Mouse (Mus musculus): ENCODE results near the gene Olfr569. TPM values are rescaled to one million over a fixed set of nuclear protein-coding genes. Genes with fewer than 3 reads are reported as not detected.
A peak's percentile ranks its signal among the peaks of the same experiment; 100 is the strongest.

Gene Olfr569
- polyA plus RNA-seq (2014; fragmentation: Nextera tagmentation; extraction: Ambion mirVana): not detected in 2 replicates

DNA sequence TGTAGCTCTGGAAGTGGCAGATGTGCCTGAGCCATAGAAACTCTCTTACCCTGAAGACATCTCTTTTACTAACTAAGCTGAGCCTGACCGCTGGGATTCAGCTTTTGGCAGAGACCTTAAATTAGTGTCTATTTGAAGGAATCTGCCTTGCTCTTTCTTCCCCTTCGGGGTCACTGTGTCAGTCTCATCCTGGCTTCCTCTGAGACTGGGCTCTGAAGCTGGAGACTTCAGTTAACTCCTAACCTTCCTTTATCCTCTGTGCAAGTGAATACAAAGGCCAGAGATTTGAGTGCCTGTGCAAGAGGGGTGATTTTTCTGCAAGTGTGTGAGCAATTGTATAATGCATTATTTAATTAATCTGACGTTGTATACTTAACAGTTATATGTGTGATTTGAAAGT lies at the start of gene Olfr569:
TSS of gene Olfr569 (minus strand) at position 101 of the 400 bp plus-strand sequence.
- no peaks in the 10 kb centered on the region for H3K27me3 ChIP-seq (replicated peaks; ENCODE audit: control insufficient read depth, insufficient read depth, low read length)
- 53% methylated on average over 3 of the region's 3 CpGs for WGBS
- ATAC-seq (replicated peaks; ENCODE audit: low FRiP score): no peak

DNA sequence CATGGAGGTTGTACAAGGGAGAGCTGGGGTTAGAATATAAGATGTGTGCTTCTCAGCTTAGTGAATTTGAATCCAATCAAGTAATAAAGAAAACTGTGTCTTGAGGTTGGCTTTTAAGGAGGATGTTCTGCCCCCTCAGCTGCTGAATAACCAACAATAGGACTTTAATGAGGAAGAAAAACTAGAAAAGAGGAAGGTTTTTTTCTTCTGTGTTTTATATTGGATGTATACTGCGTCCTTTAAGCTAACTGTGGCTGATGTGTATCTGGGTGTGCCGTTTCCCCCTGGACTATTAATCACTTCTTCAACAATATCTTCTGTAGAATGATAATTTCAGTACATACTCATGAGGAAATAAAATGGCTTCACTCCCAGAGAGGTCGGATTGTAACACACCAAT lies 36.4 kb upstream of the Olfr569 start:
- no peaks in the 10 kb centered on the region for H3K9me3 ChIP-seq (ENCODE audit: control insufficient read depth, low read length)
- H3K4me2 ChIP-seq: no peak overlapping the region
- WGBS: 55% methylated on average over 3 of the region's 3 CpGs
- DNase-seq (ENCODE audit: low spot score) (no peak), ATAC-seq (replicated peaks; ENCODE audit: low FRiP score) (no peak)
- H3K36me3 ChIP-seq (ENCODE audit: control insufficient read depth, insufficient read depth, low read length): no peaks in the 10 kb centered on the region
- no peak overlapping the region for H3K4me3 ChIP-seq (ENCODE audit: low read depth, low read length)
- no peaks in the 10 kb centered on the region for H3K4me1 ChIP-seq (replicated peaks; ENCODE audit: control insufficient read depth, insufficient read depth, low read length)
- H3K27ac ChIP-seq (ENCODE audit: low read depth, low read length): no peak overlapping the region
- no peaks in the 10 kb centered on the region for H3K27me3 ChIP-seq (replicated peaks; ENCODE audit: control insufficient read depth, insufficient read depth, low read length)
- no peak overlapping the region for H3K9ac ChIP-seq (ENCODE audit: low read depth, low read length)

More for the DNA sequence above, at the start of gene Olfr569:
- Histone ChIP-seq H3K9ac (ENCODE audit: low read depth, low read length) (no peak within 1 kb of the TSS), H3K4me3 (ENCODE audit: low read depth, low read length) (no peak within 1 kb of the TSS), H3K4me1 (replicated peaks; ENCODE audit: control insufficient read depth, insufficient read depth, low read length) (no peaks in the 10 kb centered on the region), H3K36me3 (ENCODE audit: control insufficient read depth, insufficient read depth, low read length) (no peaks in the 10 kb centered on the region), H3K27ac (ENCODE audit: low read depth, low read length) (no peak within 1 kb of the TSS), H3K4me2 (no peak within 1 kb of the TSS), H3K9me3 (ENCODE audit: control insufficient read depth, low read length) (no peaks in the 10 kb centered on the region)
- DNase-seq (ENCODE audit: low spot score): no peak

DNA sequence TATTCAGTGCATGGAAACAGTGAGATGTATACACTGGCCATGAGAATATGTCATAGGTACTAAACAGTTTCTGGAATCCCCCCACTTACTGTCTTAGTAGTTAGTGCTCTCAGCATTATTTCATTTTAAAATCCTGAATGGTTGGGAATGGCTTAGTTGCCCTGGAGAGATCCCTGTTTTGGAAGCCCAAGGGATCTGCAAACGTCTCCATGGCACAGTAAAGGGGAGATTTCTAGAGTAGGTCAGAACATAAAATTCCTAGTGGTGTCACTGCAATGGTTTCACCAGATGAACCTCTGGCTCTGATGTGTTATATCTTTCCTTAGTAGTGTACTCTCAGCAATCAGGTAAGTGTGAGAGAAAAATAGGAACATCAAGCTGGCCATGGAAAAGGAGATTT lies 33.4 kb upstream of the Olfr569 start, which contains the start of gene Olfr572:
TSS of gene Olfr572 (plus strand) at position 301 of the 400 bp plus-strand sequence.
- H3K36me3 ChIP-seq (ENCODE audit: control insufficient read depth, insufficient read depth, low read length): no peaks in the 10 kb centered on the region
- no peak within 1 kb of the TSS for H3K27ac ChIP-seq (ENCODE audit: low read depth, low read length)
- H3K4me3 ChIP-seq (ENCODE audit: low read depth, low read length): no peak within 1 kb of the TSS
- 58% methylated on average over 1 of the region's 1 CpGs for WGBS
- no peaks in the 10 kb centered on the region for H3K27me3 ChIP-seq (replicated peaks; ENCODE audit: control insufficient read depth, insufficient read depth, low read length)
- H3K4me1 ChIP-seq (replicated peaks; ENCODE audit: control insufficient read depth, insufficient read depth, low read length): no peaks in the 10 kb centered on the region
- no peak for DNase-seq (ENCODE audit: low spot score)
- no peak for ATAC-seq (replicated peaks; ENCODE audit: low FRiP score)
- H3K9me3 ChIP-seq (ENCODE audit: control insufficient read depth, low read length): no peaks in the 10 kb centered on the region
- H3K9ac ChIP-seq (ENCODE audit: low read depth, low read length): no peak within 1 kb of the TSS
- no peak within 1 kb of the TSS for H3K4me2 ChIP-seq

DNA sequence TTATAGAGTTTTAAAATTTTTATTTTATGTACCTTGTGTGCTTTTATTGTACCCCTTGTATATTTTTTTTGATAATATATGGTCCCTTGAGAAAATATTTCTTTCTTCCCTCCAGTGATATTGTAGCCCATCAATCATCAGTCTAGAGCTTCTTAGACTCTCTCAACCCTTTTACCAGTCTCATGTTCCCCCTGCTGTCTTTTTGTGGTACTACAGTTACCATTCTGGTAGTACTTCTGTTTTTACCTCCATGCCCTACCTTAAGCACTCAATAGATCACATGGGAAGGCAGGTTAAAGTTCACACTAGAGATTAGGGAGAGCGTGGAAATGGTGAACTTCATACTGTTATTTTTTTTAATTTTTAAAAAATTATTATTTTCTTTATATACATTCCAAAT lies 28.9 kb upstream of the Olfr569 start:
- Histone ChIP-seq H3K9me3 (ENCODE audit: control insufficient read depth, low read length) (no peaks in the 10 kb centered on the region), H3K4me2 (no peak overlapping the region), H3K36me3 (ENCODE audit: control insufficient read depth, insufficient read depth, low read length) (no peaks in the 10 kb centered on the region), H3K9ac (ENCODE audit: low read depth, low read length) (no peak overlapping the region), H3K4me1 (replicated peaks; ENCODE audit: control insufficient read depth, insufficient read depth, low read length) (no peaks in the 10 kb centered on the region), H3K27me3 (replicated peaks; ENCODE audit: control insufficient read depth, insufficient read depth, low read length) (no peaks in the 10 kb centered on the region), H3K4me3 (ENCODE audit: low read depth, low read length) (no peak overlapping the region), H3K27ac (ENCODE audit: low read depth, low read length) (no peak overlapping the region)
- peak; percentile 69 for ATAC-seq (replicated peaks; ENCODE audit: low FRiP score)
- WGBS: 13% methylated on average over 1 of the region's 1 CpGs
- DNase-seq (ENCODE audit: low spot score): no peak

DNA sequence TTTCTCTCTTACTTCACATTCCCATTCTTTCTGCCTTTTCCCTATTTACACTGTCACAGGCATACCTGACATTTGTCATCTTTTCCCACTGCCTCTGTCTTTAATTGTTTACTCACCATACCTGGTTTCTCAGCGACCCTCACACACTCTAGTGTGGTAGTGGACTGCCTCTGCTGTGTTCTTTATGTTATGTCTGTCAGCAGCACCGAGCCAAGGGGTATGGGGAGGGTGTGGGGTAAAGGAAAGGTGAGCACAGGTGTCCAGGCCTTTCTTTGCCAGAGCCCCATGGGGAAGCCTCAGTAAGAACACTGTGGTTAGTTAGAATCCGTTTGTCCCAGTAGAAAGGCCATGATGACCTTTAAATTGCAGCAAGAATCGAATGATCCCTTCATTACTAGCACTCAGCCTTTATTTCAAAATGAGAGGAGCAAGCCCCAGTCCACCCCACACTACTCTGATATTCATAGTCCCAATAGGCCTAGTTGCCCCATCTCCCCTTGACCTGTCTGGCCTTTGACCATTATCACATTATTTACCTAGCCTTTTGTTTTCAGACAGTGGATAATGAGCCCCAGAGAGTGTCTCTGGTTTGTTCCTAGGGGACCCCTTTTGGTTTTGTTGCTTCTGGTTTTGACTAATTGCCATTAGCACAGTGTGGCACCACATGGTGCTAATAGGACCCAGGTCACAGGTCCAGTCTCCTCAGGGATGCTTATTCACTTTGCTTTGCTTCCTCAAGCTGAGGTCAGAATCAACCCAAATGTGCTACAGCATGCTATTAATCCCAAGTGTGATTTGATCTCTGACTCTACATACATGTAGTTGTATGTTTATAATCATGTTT lies 26.6 kb upstream of the Olfr569 start, which contains the start of gene Olfr571:
TSS of gene Olfr571 (minus strand) at position 505 of the 844 bp plus-strand sequence.
- Histone ChIP-seq H3K27me3 (replicated peaks; ENCODE audit: control insufficient read depth, insufficient read depth, low read length) (no peaks in the 10 kb centered on the region), H3K4me1 (replicated peaks; ENCODE audit: control insufficient read depth, insufficient read depth, low read length) (no peaks in the 10 kb centered on the region), H3K9ac (ENCODE audit: low read depth, low read length) (no peak within 1 kb of the TSS), H3K4me3 (ENCODE audit: low read depth, low read length) (no peak within 1 kb of the TSS), H3K27ac (ENCODE audit: low read depth, low read length) (no peak within 1 kb of the TSS), H3K9me3 (ENCODE audit: control insufficient read depth, low read length) (no peaks in the 10 kb centered on the region), H3K4me2 (no peak within 1 kb of the TSS), H3K36me3 (ENCODE audit: control insufficient read depth, insufficient read depth, low read length) (no peaks in the 10 kb centered on the region)
- WGBS: 65% methylated on average over 4 of the region's 4 CpGs
- ATAC-seq (replicated peaks; ENCODE audit: low FRiP score) (no peak), DNase-seq (ENCODE audit: low spot score) (no peak)

DNA sequence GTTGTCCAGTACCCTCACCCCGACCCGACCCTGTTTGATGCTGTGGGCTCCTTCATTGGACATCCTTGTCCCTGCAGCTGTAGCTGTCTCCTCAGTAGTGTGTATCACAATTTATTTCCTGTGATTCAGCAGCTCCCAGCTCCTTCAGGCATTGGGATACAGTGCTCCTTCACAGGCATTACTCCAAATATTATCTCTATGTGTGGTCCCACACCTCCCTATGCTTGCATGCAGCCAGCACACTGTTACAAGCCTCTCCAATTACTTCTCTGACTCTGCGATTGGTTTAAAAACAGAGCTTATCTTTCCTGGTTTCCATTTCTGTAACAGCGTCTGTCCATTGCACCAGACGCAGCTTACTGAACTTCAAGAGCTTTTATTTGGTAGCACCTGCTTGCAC lies 25.7 kb upstream of the Olfr569 start:
- Histone ChIP-seq H3K9ac (ENCODE audit: low read depth, low read length) (no peak overlapping the region), H3K27ac (ENCODE audit: low read depth, low read length) (no peak overlapping the region), H3K9me3 (ENCODE audit: control insufficient read depth, low read length) (no peaks in the 10 kb centered on the region), H3K4me2 (no peak overlapping the region), H3K4me1 (replicated peaks; ENCODE audit: control insufficient read depth, insufficient read depth, low read length) (no peaks in the 10 kb centered on the region), H3K27me3 (replicated peaks; ENCODE audit: control insufficient read depth, insufficient read depth, low read length) (no peaks in the 10 kb centered on the region), H3K4me3 (ENCODE audit: low read depth, low read length) (no peak overlapping the region), H3K36me3 (ENCODE audit: control insufficient read depth, insufficient read depth, low read length) (no peaks in the 10 kb centered on the region)
- DNase-seq (ENCODE audit: low spot score) (no peak), ATAC-seq (replicated peaks; ENCODE audit: low FRiP score) (no peak)
- WGBS: 54% methylated on average over 5 of the region's 5 CpGs

DNA sequence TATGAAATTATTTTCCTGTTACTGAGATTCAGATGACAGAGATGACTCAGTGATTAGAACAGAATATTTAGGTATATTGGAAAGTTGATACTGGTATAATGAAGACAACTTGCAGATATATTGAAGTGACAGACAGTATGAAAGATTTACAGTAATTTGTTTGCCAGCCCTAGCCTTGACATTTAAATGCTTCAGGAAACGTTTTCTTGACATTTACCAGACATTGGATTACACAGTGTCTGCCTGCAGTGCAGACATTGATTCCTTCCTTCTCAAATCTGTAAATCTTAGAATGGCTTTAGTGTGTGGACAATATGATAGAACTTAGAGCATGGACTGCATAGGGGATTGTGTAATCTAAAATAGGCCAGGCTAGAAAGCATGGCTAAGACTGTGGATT lies 24.6 kb upstream of the Olfr569 start:
- Histone ChIP-seq H3K36me3 (ENCODE audit: control insufficient read depth, insufficient read depth, low read length) (no peaks in the 10 kb centered on the region), H3K27me3 (replicated peaks; ENCODE audit: control insufficient read depth, insufficient read depth, low read length) (no peaks in the 10 kb centered on the region), H3K9me3 (ENCODE audit: control insufficient read depth, low read length) (no peaks in the 10 kb centered on the region), H3K27ac (ENCODE audit: low read depth, low read length) (no peak overlapping the region), H3K4me3 (ENCODE audit: low read depth, low read length) (no peak overlapping the region), H3K4me1 (replicated peaks; ENCODE audit: control insufficient read depth, insufficient read depth, low read length) (no peaks in the 10 kb centered on the region), H3K9ac (ENCODE audit: low read depth, low read length) (no peak overlapping the region), H3K4me2 (no peak overlapping the region)
- no peak for DNase-seq (ENCODE audit: low spot score)
- WGBS: 23% methylated on average over 1 of the region's 1 CpGs
- no peak for ATAC-seq (replicated peaks; ENCODE audit: low FRiP score)

DNA sequence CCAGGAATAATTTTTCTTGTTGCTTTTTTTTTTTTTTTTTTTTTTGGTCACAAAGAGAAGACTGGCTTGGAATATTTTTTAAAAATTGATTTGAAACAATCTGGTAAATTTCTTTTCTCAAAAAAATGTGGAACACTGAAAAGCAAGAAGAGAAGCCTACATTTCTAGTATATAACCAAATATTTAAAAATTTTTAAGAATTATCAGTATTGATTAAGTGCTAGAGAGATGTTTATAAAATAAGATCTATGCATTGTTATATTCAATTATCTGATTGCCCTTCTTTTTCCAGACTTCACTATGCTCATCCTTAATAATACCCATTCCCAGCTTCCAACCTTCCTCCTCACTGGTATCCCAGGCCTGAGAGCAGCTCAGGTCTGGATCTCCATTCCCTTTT lies 13.9 kb downstream of the Olfr569 start, which contains the start of gene Olfr568:
TSS of gene Olfr568 (plus strand) at position 301 of the 400 bp plus-strand sequence.
- Histone ChIP-seq H3K4me1 (replicated peaks; ENCODE audit: control insufficient read depth, insufficient read depth, low read length) (no peaks in the 10 kb centered on the region), H3K27ac (ENCODE audit: low read depth, low read length) (no peak within 1 kb of the TSS), H3K9me3 (ENCODE audit: control insufficient read depth, low read length) (no peaks in the 10 kb centered on the region), H3K9ac (ENCODE audit: low read depth, low read length) (no peak within 1 kb of the TSS), H3K4me3 (ENCODE audit: low read depth, low read length) (no peak within 1 kb of the TSS), H3K27me3 (replicated peaks; ENCODE audit: control insufficient read depth, insufficient read depth, low read length) (no peaks in the 10 kb centered on the region), H3K4me2 (no peak within 1 kb of the TSS), H3K36me3 (ENCODE audit: control insufficient read depth, insufficient read depth, low read length) (no peaks in the 10 kb centered on the region)
- DNase-seq (ENCODE audit: low spot score) (no peak), ATAC-seq (replicated peaks; ENCODE audit: low FRiP score) (no peak)

DNA sequence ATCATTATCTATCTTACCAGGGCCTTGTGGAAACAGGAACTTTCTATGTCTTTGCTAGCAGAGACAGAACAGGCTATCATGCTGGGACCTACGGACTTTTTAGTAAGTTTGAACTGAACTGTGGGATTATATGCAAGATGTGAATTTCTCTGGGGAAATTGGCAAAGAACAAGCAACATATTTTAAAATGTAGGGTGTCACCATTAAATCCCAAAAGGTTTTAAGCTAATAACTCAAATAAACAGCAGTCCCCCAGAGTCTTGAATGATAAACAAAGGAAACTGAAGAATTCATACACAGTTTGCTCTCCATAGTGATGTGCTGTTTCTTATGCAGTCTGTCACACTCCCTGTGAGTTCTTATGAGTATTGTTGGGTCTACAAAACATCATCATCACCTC lies 32.0 kb downstream of the Olfr569 start, which contains the start of gene Olfr566:
TSS of gene Olfr566 (minus strand) at position 101 of the 400 bp plus-strand sequence.
- no peaks in the 10 kb centered on the region for H3K36me3 ChIP-seq (ENCODE audit: control insufficient read depth, insufficient read depth, low read length)
- no peak within 1 kb of the TSS for H3K4me2 ChIP-seq
- no peak within 1 kb of the TSS for H3K27ac ChIP-seq (ENCODE audit: low read depth, low read length)
- no peak within 1 kb of the TSS for H3K4me3 ChIP-seq (ENCODE audit: low read depth, low read length)
- H3K27me3 ChIP-seq (replicated peaks; ENCODE audit: control insufficient read depth, insufficient read depth, low read length): no peaks in the 10 kb centered on the region
- 82% methylated on average over 1 of the region's 1 CpGs for WGBS
- DNase-seq (ENCODE audit: low spot score) (no peak), ATAC-seq (replicated peaks; ENCODE audit: low FRiP score) (no peak)
- no peaks in the 10 kb centered on the region for H3K4me1 ChIP-seq (replicated peaks; ENCODE audit: control insufficient read depth, insufficient read depth, low read length)
- H3K9me3 ChIP-seq (ENCODE audit: control insufficient read depth, low read length): no peaks in the 10 kb centered on the region
- no peak within 1 kb of the TSS for H3K9ac ChIP-seq (ENCODE audit: low read depth, low read length)
